ENCODE assay signal across 16 mouse cellular contexts in the genomic region with DNA sequence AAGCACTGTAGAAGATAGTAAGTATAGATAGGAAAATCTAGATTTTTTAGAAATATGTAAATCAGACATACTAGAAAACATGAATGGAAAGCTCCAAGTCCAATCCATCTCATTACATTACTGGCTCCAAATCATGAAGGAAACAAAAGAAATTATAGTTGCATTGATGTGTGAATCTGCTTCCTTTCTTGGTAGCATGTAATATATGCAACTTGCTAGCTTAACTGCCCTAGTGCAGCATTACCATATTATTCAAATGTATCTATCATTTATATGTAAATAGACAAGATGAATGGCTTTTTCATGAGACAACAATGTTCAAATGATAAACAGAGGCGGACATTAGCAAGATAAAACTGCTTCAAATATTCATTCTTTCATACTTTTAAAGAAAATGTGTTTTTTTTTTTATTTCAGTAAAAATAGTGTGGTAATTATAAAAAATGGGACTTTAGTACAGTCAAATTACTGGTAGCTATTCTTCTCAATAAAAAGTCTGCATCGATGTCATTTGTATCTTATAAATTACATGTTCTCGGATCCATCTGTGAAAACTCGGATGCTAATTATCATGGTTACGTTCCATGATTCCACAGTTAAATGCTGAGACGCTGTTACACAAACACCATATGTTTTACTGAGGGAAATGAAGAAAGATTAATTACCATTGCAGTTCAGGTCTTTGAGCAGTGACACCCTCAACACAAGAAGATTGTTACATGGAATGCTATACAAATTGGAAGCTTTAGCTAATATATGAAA.
DNase-seq lines count a peak whose midpoint lies in the region; ATAC-seq and TF ChIP-seq lines count a peak whose summit lies in the region.
"Had no signal": no experiment of that assay in that cellular context is flagged by ENCODE, and none has a peak within 500 bp of the region (broad histone marks: within the 10 kb centered on the region; RNA-seq: fewer than 3 reads in every experiment).

No protein-coding gene starts in this region.

- no peak for TF ChIP-seq CTCF in brain, embryonic 14.5 days (IDR thresholded peaks at IDR 0.05; ENCODE audit: borderline replicate concordance, extremely low read depth, insufficient read depth, insufficient read length)

- no peaks in the 10 kb centered on the region for H3K27me3 ChIP-seq in midbrain, embryonic 11.5 days (ENCODE audit: control insufficient read depth, insufficient read depth, low read length)
- no peaks in the 10 kb centered on the region for H3K27me3 ChIP-seq in midbrain, embryonic 10.5 days (ENCODE audit: low read depth, poor library complexity, severe bottlenecking)
- H3K27me3 ChIP-seq in forebrain, embryonic 14.5 days (replicated peaks; ENCODE audit: control insufficient read depth, insufficient read depth, low read length), result no peaks in the 10 kb centered on the region
- no peaks in the 10 kb centered on the region for H3K27me3 ChIP-seq in hindbrain, embryonic 16.5 days (replicated peaks; ENCODE audit: control insufficient read depth, insufficient read depth, low read length)
- H3K27me3 ChIP-seq: kidney, embryonic 15.5 days; liver, embryonic 13.5 days had no signal

- DNase-seq in midbrain, embryonic 11.5 days (ENCODE audit: low spot score, missing footprints), result peak; percentile 12
- no peak for DNase-seq in midbrain, embryonic 10.5 days (ENCODE audit: low spot score)
- peak; percentile 92 for DNase-seq in brain, embryonic 14.5 days (ENCODE audit: low read depth)
- peak; percentile 90 for DNase-seq in forebrain, embryonic 14.5 days (ENCODE audit: low spot score)
- DNase-seq in frontal cortex, adult 2 months (ENCODE audit: extremely low spot score in 1 of 2, low spot score in 1 of 2), result no peak
- no peak for DNase-seq in lung, postnatal 10 days
- DNase-seq: adrenal gland, adult 8-10 months; cerebellum, adult 9-10 months; gastrocnemius, postnatal 14 days; kidney, adult 11 months; kidney, postnatal 36 days; liver, embryonic 13.5 days; lung, adult 2 months had no signal

- WGBS in midbrain, embryonic 11.5 days, result 89% methylated on average over 6 of the region's 6 CpGs
- WGBS in midbrain, embryonic 10.5 days, result 92% methylated on average over 6 of the region's 6 CpGs
- WGBS in forebrain, embryonic 14.5 days, result 31% methylated on average over 6 of the region's 6 CpGs
- 34% methylated on average over 6 of the region's 6 CpGs for WGBS in hindbrain, embryonic 16.5 days

- TF ChIP-seq POLR2A in brain, embryonic 14.5 days (IDR thresholded peaks at IDR 0.05; ENCODE audit: borderline replicate concordance, extremely low read depth, insufficient read depth, insufficient read length, poor library complexity, severe bottlenecking), result no peak

- H3K9ac ChIP-seq in midbrain, embryonic 11.5 days (ENCODE audit: low read length), result no peak overlapping the region
- no peak overlapping the region for H3K9ac ChIP-seq in forebrain, embryonic 14.5 days (ENCODE audit: low read length)
- no peak overlapping the region for H3K9ac ChIP-seq in hindbrain, embryonic 16.5 days (ENCODE audit: low read depth, low read length)
- H3K9ac ChIP-seq: kidney, embryonic 15.5 days; liver, embryonic 13.5 days had no signal

- ATAC-seq in midbrain, embryonic 11.5 days (ENCODE audit: low FRiP score), result no peak
- ATAC-seq in forebrain, embryonic 14.5 days, result peak; percentile 85
- 0 out of 2 replicates have a peak, but pooled peaks have one; percentile 53 for ATAC-seq in hindbrain, embryonic 16.5 days

- no peaks in the 10 kb centered on the region for H3K36me3 ChIP-seq in midbrain, embryonic 11.5 days (ENCODE audit: control insufficient read depth, insufficient read depth, low read length)
- H3K36me3 ChIP-seq in midbrain, embryonic 10.5 days, result no peaks in the 10 kb centered on the region
- no peaks in the 10 kb centered on the region for H3K36me3 ChIP-seq in forebrain, embryonic 14.5 days (ENCODE audit: control insufficient read depth, insufficient read depth, low read length)
- H3K36me3 ChIP-seq in hindbrain, embryonic 16.5 days (ENCODE audit: control insufficient read depth, insufficient read depth, low read length), result no peaks in the 10 kb centered on the region
- H3K36me3 ChIP-seq: kidney, embryonic 15.5 days; liver, embryonic 13.5 days had no signal

- no peaks in the 10 kb centered on the region for H3K4me1 ChIP-seq in midbrain, embryonic 11.5 days (ENCODE audit: control insufficient read depth, insufficient read depth, low read length)
- no peaks in the 10 kb centered on the region for H3K4me1 ChIP-seq in midbrain, embryonic 10.5 days
- peaks cover 12% of the 10 kb centered on the region for H3K4me1 ChIP-seq in forebrain, embryonic 14.5 days (ENCODE audit: control insufficient read depth, insufficient read depth, low read length)
- H3K4me1 ChIP-seq in hindbrain, embryonic 16.5 days (ENCODE audit: control insufficient read depth, insufficient read depth, low read depth, low read length), result no peaks in the 10 kb centered on the region
- H3K4me1 ChIP-seq: kidney, embryonic 15.5 days; liver, embryonic 13.5 days had no signal

- no peak overlapping the region for H3K4me2 ChIP-seq in midbrain, embryonic 11.5 days
- H3K4me2 ChIP-seq in forebrain, embryonic 14.5 days (ENCODE audit: low read length), result no peak overlapping the region
- no peak overlapping the region for H3K4me2 ChIP-seq in hindbrain, embryonic 16.5 days (ENCODE audit: low read length)
- H3K4me2 ChIP-seq: kidney, embryonic 15.5 days; liver, embryonic 13.5 days had no signal

- no peak overlapping the region for H3K27ac ChIP-seq in midbrain, embryonic 11.5 days (ENCODE audit: low read depth, low read length)
- H3K27ac ChIP-seq in midbrain, embryonic 10.5 days (replicated peaks), result no peak overlapping the region
- H3K27ac ChIP-seq in forebrain, embryonic 14.5 days (ENCODE audit: low read depth, low read length), result peak overlapping the region; percentile 28
- 0 out of 2 replicates have a peak overlapping the region, but pooled peaks have one; percentile 5 for H3K27ac ChIP-seq in hindbrain, embryonic 16.5 days (ENCODE audit: low read depth, low read length)
- H3K27ac ChIP-seq: kidney, embryonic 15.5 days; liver, embryonic 13.5 days; stomach, postnatal 0 days had no signal

- no peak overlapping the region for H3K4me3 ChIP-seq in midbrain, embryonic 11.5 days (ENCODE audit: low read depth, low read length)
- H3K4me3 ChIP-seq in midbrain, embryonic 10.5 days, result no peak overlapping the region
- H3K4me3 ChIP-seq in forebrain, embryonic 14.5 days (ENCODE audit: low read depth, low read length), result no peak overlapping the region
- H3K4me3 ChIP-seq in hindbrain, embryonic 16.5 days (ENCODE audit: low read length), result no peak overlapping the region
- H3K4me3 ChIP-seq: kidney, embryonic 15.5 days; liver, embryonic 13.5 days had no signal

- no peaks in the 10 kb centered on the region for H3K9me3 ChIP-seq in midbrain, embryonic 11.5 days (ENCODE audit: control insufficient read depth, low read length)
- no peaks in the 10 kb centered on the region for H3K9me3 ChIP-seq in midbrain, embryonic 10.5 days (replicated peaks)
- H3K9me3 ChIP-seq in forebrain, embryonic 14.5 days (replicated peaks; ENCODE audit: control insufficient read depth, low read length), result no peaks in the 10 kb centered on the region
- H3K9me3 ChIP-seq in hindbrain, embryonic 16.5 days (ENCODE audit: control insufficient read depth, low read length), result no peaks in the 10 kb centered on the region
- H3K9me3 ChIP-seq: kidney, embryonic 15.5 days; liver, embryonic 13.5 days had no signal

Comparison
In these comparisons a context has a peak if more than half of its experiments do, and no peak if none do; other contexts are left out.
1. DNase-seq: peak in midbrain, embryonic 11.5 days (single experiment), brain, embryonic 14.5 days (single experiment) and forebrain, embryonic 14.5 days (single experiment); none in midbrain, embryonic 10.5 days (single experiment), frontal cortex, adult 2 months (0 of 2) and lung, postnatal 10 days (single experiment).
2. H3K27ac ChIP-seq: peak in forebrain, embryonic 14.5 days (single experiment) and hindbrain, embryonic 16.5 days (single experiment); none in midbrain, embryonic 11.5 days (single experiment) and midbrain, embryonic 10.5 days (single experiment).